Mouse (Mus musculus) midbrain, embryonic 12.5 days (tissue): Measurements from ENCODE around the gene Usp39. TPM values are rescaled to one million over a fixed set of nuclear protein-coding genes. Genes with fewer than 3 reads are reported as not detected.

Experiments used
- ATAC-seq: fragments of 200-750 bp; cut with Nextera tagmentation; 2 replicates; pipeline ENCODE4 v1.8.0; 2017; ENCODE audit warnings: low read depth, moderate TSS enrichment, moderate library complexity; ENCODE audit not compliant: low FRiP score
- H3K27ac ChIP-seq: fragments of 300-500 bp; sonication (generic); replicated peaks from 2 replicates; pipeline ENCODE4 v1.5.1; 2016; ENCODE audit warnings: mild to moderate bottlenecking
- H3K27me3 ChIP-seq: fragments of 300-500 bp; sonication (generic); 2 replicates; pipeline ENCODE4 v1.6.1; 2016; ENCODE audit warnings: mild to moderate bottlenecking
- H3K36me3 ChIP-seq: fragments of 300-500 bp; sonication (generic); 2 replicates; pipeline ENCODE4 v1.6.1; 2016
- H3K4me1 ChIP-seq: fragments of 300-500 bp; sonication (generic); 2 replicates; pipeline ENCODE4 v1.6.1; 2016
- H3K4me2 ChIP-seq: fragments of 300-500 bp; sonication (generic); replicated peaks from 2 replicates; pipeline ENCODE4 v1.6.1; 2016; ENCODE audit warnings: mild to moderate bottlenecking, moderate library complexity
- H3K4me3 ChIP-seq: fragments of 300-500 bp; sonication (generic); 2 replicates; pipeline ENCODE4 v1.5.1; 2016; ENCODE audit warnings: mild to moderate bottlenecking
- H3K9ac ChIP-seq: fragments of 300-500 bp; sonication (generic); replicated peaks from 2 replicates; pipeline ENCODE4 v1.6.1; 2016; ENCODE audit warnings: mild to moderate bottlenecking, moderate library complexity
- H3K9me3 ChIP-seq: fragments of 300-500 bp; sonication (generic); 2 replicates; pipeline ENCODE4 v1.6.1; 2016; ENCODE audit warnings: mild to moderate bottlenecking
- WGBS: fragments of 180-500 bp; shearing (Covaris S2); methylation state at CpG from one replicate; pipeline ENCODE4 v1.1.7; 2016; 5-methylcytosine and 5-hydroxymethylcytosine counted together
- polyA plus RNA-seq: library from polyadenylated mRNA; unstranded; fragments of >200 nt; fragmentation: Nextera tagmentation; extraction: Ambion mirVana; gene quantifications from 2 replicates; pipeline ENCODE4 v1.2.1, GENCODE M21; 2016

Usp39 gene
- polyA plus RNA-seq, 1 experiment from 2014 or later: 72.4 TPM

DNA sequence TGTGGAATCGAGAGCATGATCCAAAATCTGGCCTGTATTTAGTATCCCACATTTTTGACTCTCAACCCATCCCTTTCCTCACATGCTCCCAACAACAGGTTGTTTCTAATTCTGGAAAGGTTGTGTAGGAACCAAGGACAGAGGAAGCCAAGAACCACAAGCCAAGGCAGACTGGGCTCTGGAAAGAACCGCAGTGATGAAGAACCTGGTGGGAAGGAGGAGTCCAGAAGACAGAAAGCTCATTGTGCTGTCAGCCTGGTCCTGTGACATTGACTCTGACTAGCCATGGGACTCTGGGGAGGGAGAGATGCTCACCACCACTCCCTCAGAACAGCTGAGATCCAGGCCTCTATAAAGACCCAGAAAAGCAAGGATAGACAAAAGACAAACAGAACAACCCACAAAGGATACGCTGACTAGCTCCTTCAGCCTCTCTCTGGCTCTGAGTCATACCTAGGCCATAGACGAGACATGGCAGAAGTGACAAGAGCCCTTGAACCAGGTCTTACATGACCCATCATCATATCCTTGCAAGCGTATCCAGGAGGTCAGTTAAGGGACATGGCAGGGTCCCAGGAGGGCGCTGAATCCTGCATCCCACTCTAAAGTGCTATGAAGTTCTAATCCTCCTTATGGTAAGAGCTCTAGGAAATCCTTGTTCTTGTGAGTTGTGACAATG lies 38.3 kb upstream of the Usp39 start:
- ATAC-seq: no peak
- Histone ChIP-seq H3K36me3 (no peaks in the 10 kb centered on the region), H3K9me3 (no peaks in the 10 kb centered on the region), H3K4me3 (no peak overlapping the region), H3K27me3 (peaks cover 32% of the 10 kb centered on the region), H3K9ac (no peak overlapping the region), H3K27ac (no peak overlapping the region), H3K4me1 (peaks cover 6% of the 10 kb centered on the region; the same call in 1 of the 2 replicates), H3K4me2 (no peak overlapping the region)
- 81% methylated on average over 6 of the region's 6 CpGs for WGBS

DNA sequence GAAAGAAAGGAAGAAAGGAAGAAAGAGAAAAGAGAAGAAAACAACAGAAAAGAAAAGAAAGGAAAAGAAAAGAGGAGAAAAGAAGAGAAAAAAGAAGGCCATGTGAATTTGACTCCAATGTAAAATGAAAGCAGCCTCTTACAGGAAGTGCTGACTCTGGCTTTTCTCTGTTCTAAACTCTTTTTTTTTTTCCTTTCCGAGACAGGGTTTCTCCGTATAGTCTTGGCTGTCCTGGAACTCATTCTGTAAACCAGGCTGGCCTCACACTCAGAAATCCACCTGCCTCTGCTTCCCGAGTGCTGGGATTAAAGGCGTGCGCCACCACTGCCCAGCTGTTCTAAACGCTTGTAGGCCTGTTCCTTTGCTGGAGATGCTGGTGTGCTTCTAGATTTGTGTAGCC lies 37.5 kb upstream of the Usp39 start:
- peaks cover 6% of the 10 kb centered on the region; the same call in 1 of the 2 replicates for H3K4me1 ChIP-seq
- no peak overlapping the region for H3K9ac ChIP-seq
- ATAC-seq: no peak
- H3K4me2 ChIP-seq: no peak overlapping the region
- H3K9me3 ChIP-seq: no peaks in the 10 kb centered on the region
- no peaks in the 10 kb centered on the region for H3K36me3 ChIP-seq
- no peak overlapping the region for H3K27ac ChIP-seq
- peaks cover 38% of the 10 kb centered on the region for H3K27me3 ChIP-seq
- WGBS: 86% methylated on average over 6 of the region's 6 CpGs
- H3K4me3 ChIP-seq: no peak overlapping the region

DNA sequence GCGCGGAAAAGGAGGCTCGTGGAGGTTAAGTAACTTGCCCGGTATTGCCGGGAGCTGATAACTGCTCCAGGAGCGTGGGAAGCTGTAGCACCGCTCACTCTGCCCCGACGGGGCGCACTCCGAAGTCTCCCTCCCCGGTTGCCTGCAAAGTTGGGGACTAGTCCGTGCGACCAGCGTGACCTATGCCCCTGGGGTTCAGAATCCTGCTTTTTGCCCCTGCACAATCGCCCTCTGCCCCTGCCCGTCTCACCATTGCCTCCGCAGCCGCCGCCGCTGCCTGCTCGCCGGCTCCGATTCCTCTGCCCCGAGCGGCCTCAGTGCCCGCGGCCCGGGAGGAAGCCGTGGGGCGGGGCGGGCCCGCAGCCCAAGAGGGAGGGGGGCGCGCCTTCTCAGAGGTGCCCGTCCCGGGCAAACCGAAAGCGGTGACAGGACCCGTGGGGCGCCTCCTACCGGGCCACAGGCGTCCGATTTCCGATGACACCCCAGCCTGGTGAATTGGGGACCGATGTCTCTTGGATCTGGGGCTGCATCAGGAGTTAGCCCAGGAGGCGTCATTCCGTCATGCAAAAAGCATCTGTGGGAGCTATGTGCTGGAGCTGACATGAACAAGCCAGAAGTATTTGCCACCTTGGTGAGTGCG lies 35.3 kb upstream of the Usp39 start, which contains the start of gene Vamp5:
Vamp5 (minus strand) TSS at position 338 of the 640 bp plus-strand sequence.
- 3% methylated on average over 49 of the region's 49 CpGs for WGBS
- Histone ChIP-seq H3K27ac (no peak within 1 kb of the TSS), H3K36me3 (no peaks in the 10 kb centered on the region), H3K27me3 (peaks cover 38% of the 10 kb centered on the region), H3K4me1 (peaks cover 6% of the 10 kb centered on the region; the same call in 1 of the 2 replicates), H3K4me2 (peak within 1 kb of the TSS; percentile 60), H3K4me3 (peak within 1 kb of the TSS; percentile 45), H3K9ac (peak within 1 kb of the TSS; percentile 47; the same call in 1 of the 2 replicates), H3K9me3 (no peaks in the 10 kb centered on the region)
- peak; percentile 71 for ATAC-seq

DNA sequence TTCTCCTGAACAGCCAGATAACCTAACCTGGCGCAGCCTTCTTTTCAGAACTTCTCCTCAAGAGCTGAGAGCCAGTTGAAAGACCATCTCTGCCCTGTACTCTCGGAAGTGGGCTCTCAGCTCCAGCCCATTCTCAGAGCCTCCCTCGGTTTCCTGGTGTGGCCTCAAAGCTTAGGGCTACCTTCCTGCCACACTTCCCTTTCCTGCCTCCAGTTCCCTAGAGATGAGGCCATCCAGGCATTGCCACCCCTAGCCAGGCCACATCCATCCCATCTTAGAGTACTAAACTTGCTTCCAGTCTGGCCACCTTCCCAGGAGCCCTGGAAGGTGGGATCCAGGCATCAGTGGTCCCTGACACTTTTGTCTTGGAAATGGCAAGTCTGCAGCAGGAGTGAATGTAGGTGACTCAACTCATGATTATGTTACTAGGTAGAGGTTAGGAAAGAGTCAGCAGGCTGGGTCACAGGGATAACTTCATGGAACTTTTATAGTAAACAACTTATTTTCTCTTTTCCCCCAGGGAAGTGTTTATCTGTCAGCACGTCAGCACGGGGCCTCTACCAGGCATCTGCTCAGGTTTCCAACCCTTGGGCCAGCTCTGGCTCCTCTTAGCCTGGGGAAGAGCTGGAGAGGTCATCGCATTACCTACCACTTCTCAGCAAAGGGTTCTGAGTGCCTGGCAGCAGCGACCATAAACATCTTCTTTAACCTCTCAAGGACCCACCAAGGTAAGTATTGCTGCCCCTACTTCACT lies 34.6 kb upstream of the Usp39 start:
- peak overlapping the region; percentile 60 for H3K4me2 ChIP-seq
- WGBS: 49% methylated on average over 7 of the region's 7 CpGs
- H3K4me1 ChIP-seq: peaks cover 6% of the 10 kb centered on the region; the same call in 1 of the 2 replicates
- H3K36me3 ChIP-seq: no peaks in the 10 kb centered on the region
- ATAC-seq: no peak
- H3K27ac ChIP-seq: no peak overlapping the region
- H3K4me3 ChIP-seq: peak overlapping the region; percentile 45
- H3K9me3 ChIP-seq: no peaks in the 10 kb centered on the region
- peak overlapping the region; percentile 47; the same call in 1 of the 2 replicates for H3K9ac ChIP-seq
- H3K27me3 ChIP-seq: peaks cover 38% of the 10 kb centered on the region

DNA sequence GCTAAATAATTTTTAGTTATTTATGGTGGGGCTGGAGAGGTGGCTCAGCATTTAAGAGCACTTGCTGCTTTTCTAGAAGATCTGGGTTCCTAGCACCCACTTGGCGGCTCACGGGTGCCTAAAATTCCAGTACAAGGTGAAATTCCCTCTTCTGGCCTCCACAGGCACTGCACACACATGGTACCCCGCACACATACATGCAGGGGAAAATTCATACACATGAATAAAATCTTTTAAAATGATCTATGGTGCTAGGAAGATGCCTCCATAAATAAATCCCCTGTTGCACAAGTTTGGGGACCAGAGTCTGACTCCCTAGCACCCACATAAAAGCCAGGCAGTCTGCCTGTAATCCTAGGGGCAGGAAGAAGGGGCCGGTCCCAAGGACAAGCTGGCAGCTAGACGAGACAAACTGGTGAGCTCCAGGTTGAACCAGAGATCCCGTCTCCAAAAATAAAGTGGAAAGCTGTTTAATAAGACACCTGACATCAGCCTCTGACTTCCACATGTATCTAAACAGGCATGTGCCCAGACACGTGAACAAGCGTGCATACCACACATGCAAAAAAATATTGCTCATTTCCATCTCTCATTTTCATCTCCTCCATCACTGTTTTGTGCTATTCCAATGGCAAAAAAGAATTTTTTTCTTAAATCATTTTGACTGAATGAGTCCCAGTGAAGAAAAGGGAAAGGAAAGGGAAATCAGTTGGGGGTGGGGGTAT lies 33.7 kb upstream of the Usp39 start:
- 86% methylated on average over 8 of the region's 8 CpGs for WGBS

DNA sequence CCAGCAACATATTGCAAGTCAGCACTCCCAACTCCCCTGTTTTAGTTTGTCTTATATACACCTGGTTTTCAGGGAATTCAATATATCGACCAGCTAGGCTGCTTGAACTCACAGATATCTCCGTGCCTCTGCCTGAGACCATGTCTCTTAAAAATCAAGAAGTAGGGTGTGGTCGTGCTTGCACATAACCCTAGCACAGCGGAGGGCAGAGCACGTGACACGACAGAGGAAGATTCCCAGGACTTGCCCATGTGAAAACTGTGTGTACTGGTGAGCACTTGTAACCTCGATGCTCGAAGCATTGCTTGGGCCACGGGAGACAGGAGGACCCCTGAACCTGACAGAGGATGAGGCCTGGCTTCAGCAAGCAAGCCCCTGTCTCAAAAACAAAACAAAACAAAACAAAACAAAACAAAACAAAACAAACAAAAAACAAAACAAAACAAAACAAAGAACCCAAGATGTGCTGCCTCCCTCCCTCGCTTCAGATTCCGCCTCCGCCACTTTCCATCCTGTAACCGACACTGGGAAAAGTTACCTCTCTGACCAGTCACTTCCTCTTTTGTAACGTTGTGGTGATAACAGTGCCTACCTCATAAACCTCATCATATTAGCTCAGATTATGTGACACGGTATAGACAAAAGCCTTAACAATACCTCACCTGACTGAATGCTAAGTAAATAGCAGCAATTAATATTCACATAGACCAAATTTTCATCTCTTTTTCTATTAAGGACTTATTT lies 30.0 kb upstream of the Usp39 start:
- WGBS: 84% methylated on average over 15 of the region's 15 CpGs
- Histone ChIP-seq H3K36me3 (no peaks in the 10 kb centered on the region), H3K9ac (no peak overlapping the region), H3K27ac (no peak overlapping the region), H3K4me1 (peaks cover 2% of the 10 kb centered on the region; the same call in 1 of the 2 replicates), H3K4me2 (no peak overlapping the region), H3K9me3 (no peaks in the 10 kb centered on the region), H3K4me3 (no peak overlapping the region), H3K27me3 (peaks cover 22% of the 10 kb centered on the region)
- ATAC-seq: no peak

More for the DNA sequence above, 33.7 kb upstream of the Usp39 start:
- H3K4me3 ChIP-seq: no peak overlapping the region
- H3K9me3 ChIP-seq: no peaks in the 10 kb centered on the region
- no peak overlapping the region for H3K9ac ChIP-seq
- H3K36me3 ChIP-seq: no peaks in the 10 kb centered on the region
- no peak for ATAC-seq
- peaks cover 38% of the 10 kb centered on the region for H3K27me3 ChIP-seq
- H3K4me2 ChIP-seq: no peak overlapping the region
- peaks cover 6% of the 10 kb centered on the region; the same call in 1 of the 2 replicates for H3K4me1 ChIP-seq
- H3K27ac ChIP-seq: no peak overlapping the region

DNA sequence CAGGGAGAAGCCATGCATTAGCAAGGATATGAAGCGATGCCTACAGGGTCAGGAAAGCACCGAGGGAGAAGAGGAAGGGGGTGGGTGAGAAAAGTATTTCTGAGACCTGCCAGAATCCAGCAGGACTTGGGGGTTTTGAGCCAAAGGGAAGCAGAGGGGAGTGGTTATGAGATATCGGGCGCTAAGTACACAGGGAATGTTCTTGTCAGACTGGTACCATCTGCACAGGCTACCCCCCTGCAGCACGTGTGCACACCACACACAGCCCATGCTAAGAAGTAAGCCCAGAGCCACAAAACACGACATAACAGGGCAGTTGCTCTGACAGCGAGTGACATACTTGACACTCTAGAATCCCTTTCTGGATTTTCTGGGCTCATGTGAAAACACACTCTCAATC lies 29.2 kb upstream of the Usp39 start:
- Histone ChIP-seq H3K4me1 (no peaks in the 10 kb centered on the region), H3K4me2 (no peak overlapping the region), H3K9me3 (no peaks in the 10 kb centered on the region), H3K36me3 (no peaks in the 10 kb centered on the region), H3K27ac (no peak overlapping the region), H3K27me3 (peaks cover 14% of the 10 kb centered on the region), H3K9ac (no peak overlapping the region), H3K4me3 (no peak overlapping the region)
- no peak for ATAC-seq
- WGBS: 80% methylated on average over 7 of the region's 7 CpGs

DNA sequence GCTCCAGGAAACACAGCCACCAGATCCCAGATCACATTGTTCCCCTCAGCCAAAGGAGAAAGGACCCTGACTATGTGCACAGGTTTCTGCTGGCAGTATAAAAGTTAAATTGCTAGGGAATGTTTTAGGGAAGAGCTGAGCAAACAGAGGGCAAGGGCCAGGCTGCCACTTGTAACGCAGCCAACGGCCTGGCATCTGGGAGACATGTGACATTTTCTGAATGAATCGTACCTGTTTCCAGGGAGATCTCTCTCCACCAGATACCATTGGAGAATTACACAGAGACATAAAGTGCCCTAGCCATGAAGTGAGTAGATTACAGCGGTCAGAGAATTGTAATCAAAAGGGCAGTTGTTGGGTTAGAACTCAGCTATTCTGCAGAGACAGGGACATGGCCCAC lies 28.2 kb upstream of the Usp39 start:
- no peaks in the 10 kb centered on the region for H3K36me3 ChIP-seq
- no peak overlapping the region for H3K27ac ChIP-seq
- no peaks in the 10 kb centered on the region for H3K4me1 ChIP-seq
- no peak overlapping the region for H3K4me3 ChIP-seq
- H3K4me2 ChIP-seq: no peak overlapping the region
- peaks cover 5% of the 10 kb centered on the region; the same call in 1 of the 2 replicates for H3K27me3 ChIP-seq
- H3K9me3 ChIP-seq: no peaks in the 10 kb centered on the region
- ATAC-seq: no peak
- H3K9ac ChIP-seq: no peak overlapping the region
- 84% methylated on average over 4 of the region's 4 CpGs for WGBS

DNA sequence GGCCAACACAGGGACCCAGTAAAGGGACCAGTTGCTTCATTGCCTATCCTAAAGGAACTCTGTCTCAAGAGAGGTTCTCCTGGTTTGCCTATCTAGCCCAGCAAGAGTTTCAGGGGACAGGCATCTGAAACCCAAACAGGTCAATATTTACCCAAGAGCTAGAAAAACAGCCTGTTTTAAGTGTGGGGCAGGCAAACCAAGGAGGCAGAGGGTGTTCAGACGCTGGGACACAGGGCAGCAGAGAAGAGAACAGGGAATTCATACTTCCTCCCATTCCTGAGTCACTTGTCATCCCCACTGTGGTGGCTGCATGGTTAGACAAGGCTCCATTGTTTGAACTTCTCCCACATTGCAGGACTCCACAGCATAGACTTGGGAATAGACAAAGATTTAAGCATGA lies 26.6 kb upstream of the Usp39 start:
- Histone ChIP-seq H3K4me3 (no peak overlapping the region), H3K9me3 (no peaks in the 10 kb centered on the region), H3K9ac (no peak overlapping the region), H3K4me1 (no peaks in the 10 kb centered on the region), H3K27ac (no peak overlapping the region), H3K4me2 (no peak overlapping the region), H3K27me3 (no peaks in the 10 kb centered on the region), H3K36me3 (no peaks in the 10 kb centered on the region)
- no peak for ATAC-seq
- WGBS: 52% methylated on average over 1 of the region's 1 CpGs

DNA sequence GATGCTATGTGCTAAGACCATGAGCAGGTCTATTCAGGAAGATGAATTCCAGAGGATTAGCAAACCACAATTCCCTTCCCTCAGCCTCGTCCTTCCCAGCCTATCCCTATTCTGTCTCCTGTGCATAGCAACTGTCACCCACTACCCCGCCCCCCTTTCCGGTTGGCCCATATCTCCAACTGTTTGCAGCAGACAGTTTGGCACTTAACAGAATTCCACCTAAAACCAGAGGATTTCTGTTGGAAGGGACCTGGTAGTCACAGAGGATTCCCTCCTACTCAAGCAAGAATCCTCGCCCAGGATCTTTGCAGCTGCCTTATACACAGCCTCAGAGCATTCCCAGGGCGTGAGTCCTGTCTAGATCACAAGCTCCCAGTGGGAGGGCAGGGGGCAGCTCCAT lies 26.2 kb upstream of the Usp39 start:
- Histone ChIP-seq H3K27ac (no peak overlapping the region), H3K9ac (no peak overlapping the region), H3K36me3 (no peaks in the 10 kb centered on the region), H3K4me2 (no peak overlapping the region), H3K27me3 (no peaks in the 10 kb centered on the region; the same call in 1 of the 2 replicates), H3K9me3 (no peaks in the 10 kb centered on the region), H3K4me1 (no peaks in the 10 kb centered on the region), H3K4me3 (no peak overlapping the region)
- ATAC-seq: no peak
- WGBS: 41% methylated on average over 5 of the region's 5 CpGs

DNA sequence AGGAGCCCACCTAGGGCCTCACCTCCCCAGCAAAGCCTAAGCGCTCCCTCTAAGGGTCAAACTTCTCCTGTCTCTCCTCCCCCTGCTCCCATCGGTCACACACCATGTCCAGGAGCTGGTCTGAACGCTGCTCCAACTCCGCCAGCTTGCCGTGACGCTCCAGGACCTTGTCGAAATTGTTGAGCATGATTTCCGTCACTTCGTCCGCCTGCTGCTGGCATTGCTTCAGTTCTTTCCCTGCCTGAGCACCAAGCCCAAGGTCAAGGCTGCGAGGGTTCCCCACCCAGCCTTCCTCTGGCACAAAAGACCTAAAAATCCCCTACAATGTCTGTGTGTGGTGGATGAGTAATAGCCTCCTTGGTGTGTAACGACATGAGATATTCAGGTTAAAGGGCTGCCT lies 25.1 kb upstream of the Usp39 start:
- H3K4me3 ChIP-seq: no peak overlapping the region
- 86% methylated on average over 12 of the region's 12 CpGs for WGBS
- H3K36me3 ChIP-seq: no peaks in the 10 kb centered on the region
- no peak overlapping the region for H3K27ac ChIP-seq
- no peak for ATAC-seq
- no peak overlapping the region for H3K4me2 ChIP-seq
- no peaks in the 10 kb centered on the region for H3K4me1 ChIP-seq
- H3K9me3 ChIP-seq: no peaks in the 10 kb centered on the region
- no peaks in the 10 kb centered on the region; the same call in 1 of the 2 replicates for H3K27me3 ChIP-seq
- H3K9ac ChIP-seq: no peak overlapping the region
